Mouse (Mus musculus) intestine, embryonic 14.5 days (tissue): ENCODE data around the gene Crygs. TPM values are rescaled to one million over a fixed set of nuclear protein-coding genes. Genes with fewer than 3 reads are reported as not detected.

Experiments used
- ATAC-seq: fragments of 200-750 bp; cut with Nextera tagmentation; replicated peaks from 2 replicates; pipeline ENCODE4 v1.8.0; 2017; ENCODE audit warnings: low read depth, moderate number of reproducible peaks, moderate TSS enrichment, moderate library complexity; ENCODE audit not compliant: low FRiP score, low TSS enrichment
- DNase-seq: peaks from one replicate; pipeline ENCODE4 v3.0.0-alpha.2; 2018; ENCODE audit warnings: low spot score
- H3K27ac ChIP-seq: fragments of 300-500 bp; sonication (generic); 2 replicates; pipeline ENCODE4 v1.5.1; 2014; ENCODE audit warnings: low read depth, mild to moderate bottlenecking, control low read depth
- H3K27me3 ChIP-seq: fragments of 300-500 bp; sonication (generic); replicated peaks from 2 replicates; pipeline ENCODE4 v1.6.1; 2014; ENCODE audit warnings: low read length, control low read depth; ENCODE audit not compliant: control insufficient read depth, insufficient read depth
- H3K36me3 ChIP-seq: fragments of 300-500 bp; sonication (generic); 2 replicates; pipeline ENCODE4 v1.6.1; 2014; ENCODE audit warnings: low read length, control low read depth; ENCODE audit not compliant: control insufficient read depth, insufficient read depth
- H3K4me1 ChIP-seq: fragments of 300-500 bp; sonication (generic); replicated peaks from 2 replicates; pipeline ENCODE4 v1.6.1; 2014; ENCODE audit warnings: low read length, control low read depth, mixed read lengths; ENCODE audit not compliant: control insufficient read depth, insufficient read depth
- H3K4me2 ChIP-seq: fragments of 300-500 bp; sonication (generic); 2 replicates; pipeline ENCODE4 v1.6.1; 2014; ENCODE audit warnings: low read length
- H3K4me3 ChIP-seq: fragments of 300-500 bp; sonication (generic); 2 replicates; pipeline ENCODE4 v1.5.1; 2014; ENCODE audit warnings: low read depth, low read length, control low read depth, mixed read lengths
- H3K9ac ChIP-seq: fragments of 300-500 bp; sonication (generic); 2 replicates; pipeline ENCODE4 v1.6.1; 2014; ENCODE audit warnings: mild to moderate bottlenecking, low read length
- H3K9me3 ChIP-seq: fragments of 300-500 bp; sonication (generic); 2 replicates; pipeline ENCODE4 v1.6.1; 2016; ENCODE audit warnings: low read length, control low read depth; ENCODE audit not compliant: control insufficient read depth
- WGBS: fragments of 180-500 bp; shearing (Covaris S2); extraction: QIAGEN DNeasy Blood & Tissue Kit; methylation state at CpG from one replicate; pipeline ENCODE4 v1.1.7; 2014; 5-methylcytosine and 5-hydroxymethylcytosine counted together
- polyA plus RNA-seq: library from polyadenylated mRNA; unstranded; fragments of >200 nt; fragmentation: Nextera tagmentation; extraction: Ambion mirVana; gene quantifications from 2 replicates; pipeline ENCODE4 v1.2.1, GENCODE M21; 2014

The Crygs gene
- polyA plus RNA-seq, 1 experiment from 2014 or later, result not detected

DNA sequence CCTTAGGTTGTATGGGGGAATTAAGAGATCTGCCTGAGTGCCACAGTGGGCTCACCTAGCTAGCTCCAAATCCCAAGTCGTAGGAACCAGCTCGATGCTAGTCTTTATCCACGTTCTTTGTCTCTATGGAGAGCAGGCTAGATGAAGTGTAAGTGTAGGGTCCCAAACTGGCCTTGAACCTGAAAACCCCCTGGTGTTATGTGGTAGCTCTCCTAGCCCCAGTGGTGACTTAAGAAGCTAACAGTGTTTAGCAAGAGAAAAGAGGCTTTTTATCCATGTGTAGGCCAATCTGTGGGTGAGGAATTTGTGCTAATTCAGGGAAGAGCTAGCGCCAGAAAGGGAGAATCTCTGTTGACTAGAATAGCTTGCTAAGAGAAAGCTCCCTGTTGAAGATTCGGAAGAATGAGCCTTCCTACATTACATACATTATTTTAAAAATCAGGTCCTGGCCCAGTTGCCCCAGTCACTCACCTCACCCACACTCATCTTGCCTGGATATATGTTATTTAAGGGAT lies 35.8 kb downstream of the Crygs start:
- Histone ChIP-seq H3K9ac (no peak overlapping the region), H3K36me3 (no peaks in the 10 kb centered on the region), H3K4me1 (no peaks in the 10 kb centered on the region), H3K27ac (no peak overlapping the region), H3K4me2 (no peak overlapping the region), H3K27me3 (no peaks in the 10 kb centered on the region), H3K9me3 (no peaks in the 10 kb centered on the region), H3K4me3 (no peak overlapping the region)
- DNase-seq (no peak), ATAC-seq (no peak)
- 69% methylated on average over 5 of the region's 5 CpGs for WGBS

DNA sequence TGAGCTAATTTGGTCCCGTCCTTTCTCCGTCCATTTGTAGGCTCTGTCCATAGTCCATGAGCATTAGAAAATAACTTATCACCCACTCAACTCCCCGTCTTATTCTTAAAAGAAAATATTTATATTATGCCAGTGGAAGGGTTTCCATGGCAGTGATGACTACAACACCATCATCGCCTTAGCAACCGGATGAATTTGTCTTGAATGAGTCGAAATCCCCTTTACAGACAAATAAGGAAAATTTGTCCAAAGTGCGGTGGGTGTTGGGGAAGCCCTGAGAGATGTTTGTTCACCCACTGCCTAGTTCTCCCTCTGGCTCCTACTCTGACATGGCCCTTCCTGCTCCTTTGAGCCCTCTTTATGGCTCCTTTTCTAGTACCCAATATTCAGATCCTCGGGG lies 42.7 kb downstream of the Crygs start:
- no peak for DNase-seq
- WGBS, result 70% methylated on average over 8 of the region's 8 CpGs
- H3K9me3 ChIP-seq, result no peaks in the 10 kb centered on the region

GRCm38 (mm10) chr16:22767405-22767804 lies 44.0 kb downstream of the Crygs start:
- Histone ChIP-seq H3K4me3 (no peak overlapping the region), H3K9ac (no peak overlapping the region), H3K4me1 (no peaks in the 10 kb centered on the region), H3K27ac (no peak overlapping the region), H3K4me2 (no peak overlapping the region), H3K9me3 (no peaks in the 10 kb centered on the region), H3K27me3 (no peaks in the 10 kb centered on the region), H3K36me3 (no peaks in the 10 kb centered on the region)
- DNase-seq (no peak), ATAC-seq (no peak)
- WGBS, result 89% methylated on average over 3 of the region's 3 CpGs

More for the DNA sequence above, 42.7 kb downstream of the Crygs start:
- Histone ChIP-seq H3K4me1 (no peaks in the 10 kb centered on the region), H3K27ac (no peak overlapping the region), H3K4me2 (no peak overlapping the region), H3K27me3 (no peaks in the 10 kb centered on the region), H3K4me3 (no peak overlapping the region), H3K36me3 (no peaks in the 10 kb centered on the region), H3K9ac (no peak overlapping the region)
- no peak for ATAC-seq

DNA sequence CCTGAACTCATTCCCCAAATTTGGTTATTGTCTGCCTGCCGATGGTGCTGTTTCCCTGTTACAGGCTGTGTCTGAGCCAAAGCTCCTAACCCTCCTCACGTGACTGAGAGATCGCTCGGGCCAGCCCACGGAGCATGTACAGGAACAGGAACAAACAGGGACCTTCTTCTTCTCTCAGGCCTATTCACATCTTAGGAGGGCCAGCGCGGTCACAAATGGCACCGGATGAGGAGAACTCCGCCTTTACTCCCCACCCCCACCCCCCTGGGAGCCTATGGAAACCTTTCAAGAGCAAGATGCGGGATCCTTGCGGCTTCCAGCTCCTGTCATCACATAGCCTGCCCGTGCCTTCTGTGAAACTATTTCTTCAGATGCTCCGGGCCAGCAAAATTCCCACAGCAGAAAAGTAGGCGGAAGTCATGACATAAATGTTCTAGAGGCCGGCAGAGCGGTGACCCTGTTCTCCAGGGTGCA lies 44.6 kb downstream of the Crygs start:
- H3K4me1 ChIP-seq, result no peaks in the 10 kb centered on the region
- DNase-seq (no peak), ATAC-seq (no peak)
- no peak overlapping the region for H3K4me2 ChIP-seq
- WGBS, result 78% methylated on average over 16 of the region's 16 CpGs
- H3K4me3 ChIP-seq, result no peak overlapping the region
- H3K27me3 ChIP-seq, result no peaks in the 10 kb centered on the region
- no peaks in the 10 kb centered on the region for H3K9me3 ChIP-seq
- H3K36me3 ChIP-seq, result no peaks in the 10 kb centered on the region
- H3K27ac ChIP-seq, result no peak overlapping the region
- H3K9ac ChIP-seq, result no peak overlapping the region

DNA sequence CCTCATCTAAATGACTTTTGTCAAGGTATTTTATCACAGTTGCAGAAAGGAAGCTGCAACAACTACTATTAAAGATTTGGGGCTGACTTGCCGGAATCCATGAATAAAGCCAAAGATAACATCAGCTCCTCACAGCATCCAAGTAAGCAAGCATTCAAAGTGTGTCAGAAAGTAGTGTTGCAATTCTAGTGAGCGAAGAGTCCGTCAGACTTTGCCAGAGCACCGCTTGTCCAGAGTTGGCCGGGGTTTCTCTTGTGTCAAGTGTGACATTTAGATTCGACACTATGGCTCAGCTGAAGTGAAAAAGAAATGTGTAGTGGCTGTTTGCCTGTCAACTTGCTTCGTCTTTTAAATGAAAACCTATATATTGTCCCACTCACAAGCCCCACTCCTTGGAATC lies 45.8 kb downstream of the Crygs start:
- no peaks in the 10 kb centered on the region for H3K36me3 ChIP-seq
- ATAC-seq, result no peak
- no peak overlapping the region for H3K4me2 ChIP-seq
- no peak overlapping the region for H3K9ac ChIP-seq
- WGBS, result 93% methylated on average over 7 of the region's 7 CpGs
- no peak overlapping the region for H3K4me3 ChIP-seq
- H3K4me1 ChIP-seq, result no peaks in the 10 kb centered on the region
- no peak for DNase-seq
- no peaks in the 10 kb centered on the region for H3K27me3 ChIP-seq
- H3K9me3 ChIP-seq, result 0 out of 2 replicates have a peak, but pooled peaks cover 1% of the 10 kb centered on the region
- no peak overlapping the region for H3K27ac ChIP-seq

Other genes with a start within 250 kb of the Crygs start
- gene Dgkg, start 154.4 kb downstream of the Crygs start, polyA plus RNA-seq, result 3.2 and 3.5 TPM in 2 replicates
- 28.9 and 31.9 TPM in 2 replicates for gene Tbccd1, start 46.1 kb upstream of the Crygs start, polyA plus RNA-seq
- gene Dnajb11, start 46.3 kb upstream of the Crygs start, polyA plus RNA-seq, result 83.1 and 94.1 TPM in 2 replicates
- gene Ahsg, start 79.7 kb upstream of the Crygs start, polyA plus RNA-seq, result 0.36 and 0.43 TPM in 2 replicates
- gene Fetub, start 106.8 kb upstream of the Crygs start, polyA plus RNA-seq, result not detected in 2 replicates
- gene Hrg, start 139.5 kb upstream of the Crygs start, polyA plus RNA-seq, result 0.13 TPM in 1 of 2 replicates, not detected in the other
- gene Kng2, start 217.9 kb upstream of the Crygs start, polyA plus RNA-seq, result not detected in 2 replicates
- gene Kng1, start 246.3 kb upstream of the Crygs start, polyA plus RNA-seq, result not detected in 2 replicates